11 mouse cellular contexts compared by ENCODE assay signal in the genomic region with DNA sequence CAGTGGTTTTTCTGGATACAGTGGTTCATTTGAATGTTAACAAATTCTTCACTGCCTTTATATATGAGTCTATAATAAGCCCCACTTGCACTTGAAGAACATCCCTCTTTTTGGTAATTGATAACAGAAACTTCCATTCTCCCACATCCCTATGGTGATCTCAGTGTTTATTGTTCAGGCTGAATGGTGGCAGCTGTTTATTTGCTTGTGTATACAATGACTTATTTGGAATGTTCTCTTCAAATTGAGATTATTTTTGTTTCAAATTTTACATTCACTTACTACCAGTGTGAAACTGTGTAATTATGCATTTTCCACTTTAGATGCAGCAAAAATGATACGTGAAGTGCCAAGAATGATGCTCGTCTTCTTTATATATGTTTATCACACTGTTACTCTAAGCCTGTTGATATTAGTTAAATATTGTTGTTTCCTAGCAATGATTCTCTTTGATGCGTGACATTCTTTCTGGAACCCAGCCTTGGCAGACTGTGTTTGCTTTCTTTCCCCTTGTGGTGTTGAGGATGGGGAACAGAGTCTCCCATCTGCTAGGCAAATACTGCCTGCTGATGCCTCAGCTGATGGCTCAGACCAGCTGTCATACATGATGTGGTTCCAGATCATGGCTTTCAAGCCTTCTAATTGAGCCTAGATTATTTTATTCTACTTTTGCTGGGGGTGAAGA.
DNase-seq lines count a peak whose midpoint lies in the region; ATAC-seq and TF ChIP-seq lines count a peak whose summit lies in the region.
"Had no signal": no experiment of that assay in that cellular context is flagged by ENCODE, and none has a peak within 500 bp of the region (broad histone marks: within the 10 kb centered on the region; RNA-seq: fewer than 3 reads in every experiment).

No protein-coding gene starts in this region.

- H3K36me3 ChIP-seq in forebrain, embryonic 13.5 days (ENCODE audit: poor library complexity, severe bottlenecking), result no peaks in the 10 kb centered on the region
- no peaks in the 10 kb centered on the region for H3K36me3 ChIP-seq in forebrain, embryonic 11.5 days (ENCODE audit: control insufficient read depth, insufficient read depth, low read length)
- no peaks in the 10 kb centered on the region for H3K36me3 ChIP-seq in midbrain, postnatal 0 days (ENCODE audit: insufficient read depth, low read length)
- H3K36me3 ChIP-seq in midbrain, embryonic 14.5 days (ENCODE audit: control insufficient read depth, insufficient read depth, low read length), result no peaks in the 10 kb centered on the region
- H3K36me3 ChIP-seq in forebrain, embryonic 16.5 days (ENCODE audit: control insufficient read depth, insufficient read depth), result no peaks in the 10 kb centered on the region

- DNase-seq in forebrain, embryonic 11.5 days (ENCODE audit: low spot score), result no peak
- DNase-seq in midbrain, postnatal 0 days (ENCODE audit: low spot score), result peak; percentile 53
- DNase-seq in midbrain, embryonic 14.5 days, result no peak
- peak; percentile 38 for DNase-seq in lung, postnatal 10 days
- no peak for DNase-seq in thymus, adult 18-20 months
- DNase-seq in testis, postnatal 14 days (ENCODE audit: low spot score), result no peak
- DNase-seq: embryo, embryonic 11 days; kidney, postnatal 36 days had no signal

- H3K4me1 ChIP-seq in forebrain, embryonic 13.5 days, result no peaks in the 10 kb centered on the region
- no peaks in the 10 kb centered on the region for H3K4me1 ChIP-seq in forebrain, embryonic 11.5 days (replicated peaks; ENCODE audit: control insufficient read depth, insufficient read depth, low read length)
- no peaks in the 10 kb centered on the region for H3K4me1 ChIP-seq in midbrain, postnatal 0 days (ENCODE audit: insufficient read depth, low read length)
- no peaks in the 10 kb centered on the region for H3K4me1 ChIP-seq in midbrain, embryonic 14.5 days (ENCODE audit: control insufficient read depth, insufficient read depth, low read length)
- H3K4me1 ChIP-seq in forebrain, embryonic 16.5 days (replicated peaks; ENCODE audit: control insufficient read depth, insufficient read depth, low read length), result no peaks in the 10 kb centered on the region

- WGBS in forebrain, embryonic 13.5 days, result 71% methylated on average over 3 of the region's 3 CpGs
- 87% methylated on average over 3 of the region's 3 CpGs for WGBS in forebrain, embryonic 11.5 days
- WGBS in midbrain, postnatal 0 days, result 79% methylated on average over 3 of the region's 3 CpGs
- 87% methylated on average over 3 of the region's 3 CpGs for WGBS in midbrain, embryonic 14.5 days
- WGBS in forebrain, embryonic 16.5 days, result 50% methylated on average over 3 of the region's 3 CpGs

- H3K27ac ChIP-seq in forebrain, embryonic 13.5 days, result no peak overlapping the region
- no peak overlapping the region for H3K27ac ChIP-seq in forebrain, embryonic 11.5 days (ENCODE audit: low read depth, low read length)
- H3K27ac ChIP-seq in midbrain, postnatal 0 days (ENCODE audit: low read depth, low read length), result no peak overlapping the region
- H3K27ac ChIP-seq in midbrain, embryonic 14.5 days (replicated peaks; ENCODE audit: low read depth, low read length), result no peak overlapping the region
- H3K27ac ChIP-seq in forebrain, embryonic 16.5 days (ENCODE audit: low read length), result no peak overlapping the region
- H3K27ac ChIP-seq: macrophage had no signal

- ATAC-seq in forebrain, embryonic 13.5 days, result peak; percentile 94
- no peak for ATAC-seq in forebrain, embryonic 11.5 days (replicated peaks; ENCODE audit: low FRiP score)
- no peak; the same call in 1 of the 2 replicates for ATAC-seq in midbrain, postnatal 0 days (ENCODE audit: low FRiP score)
- no peak for ATAC-seq in midbrain, embryonic 14.5 days (ENCODE audit: low FRiP score, low TSS enrichment)
- peak; percentile 98 for ATAC-seq in forebrain, embryonic 16.5 days

- H3K4me2 ChIP-seq in forebrain, embryonic 13.5 days, result no peak overlapping the region
- H3K4me2 ChIP-seq in forebrain, embryonic 11.5 days (ENCODE audit: low read depth, low read length, severe bottlenecking), result no peak overlapping the region
- H3K4me2 ChIP-seq in midbrain, postnatal 0 days (ENCODE audit: low read depth, low read length, poor library complexity, severe bottlenecking), result no peak overlapping the region
- H3K4me2 ChIP-seq in midbrain, embryonic 14.5 days (ENCODE audit: low read length), result no peak overlapping the region
- H3K4me2 ChIP-seq in forebrain, embryonic 16.5 days (ENCODE audit: low read length), result no peak overlapping the region

- no peak overlapping the region for H3K4me3 ChIP-seq in forebrain, embryonic 13.5 days
- no peak overlapping the region for H3K4me3 ChIP-seq in forebrain, embryonic 11.5 days (ENCODE audit: low read depth, low read length)
- no peak overlapping the region for H3K4me3 ChIP-seq in midbrain, postnatal 0 days (ENCODE audit: low read depth, low read length)
- H3K4me3 ChIP-seq in midbrain, embryonic 14.5 days (replicated peaks; ENCODE audit: low read depth, low read length), result no peak overlapping the region
- H3K4me3 ChIP-seq in forebrain, embryonic 16.5 days (replicated peaks; ENCODE audit: low read length), result no peak overlapping the region

- no peaks in the 10 kb centered on the region for H3K27me3 ChIP-seq in forebrain, embryonic 13.5 days
- no peaks in the 10 kb centered on the region for H3K27me3 ChIP-seq in forebrain, embryonic 11.5 days (ENCODE audit: control insufficient read depth, insufficient read depth, low read length)
- no peaks in the 10 kb centered on the region for H3K27me3 ChIP-seq in midbrain, postnatal 0 days (ENCODE audit: insufficient read depth, low read length)
- no peaks in the 10 kb centered on the region for H3K27me3 ChIP-seq in midbrain, embryonic 14.5 days (ENCODE audit: control insufficient read depth, insufficient read depth, low read length)
- no peaks in the 10 kb centered on the region for H3K27me3 ChIP-seq in forebrain, embryonic 16.5 days (replicated peaks; ENCODE audit: control insufficient read depth, insufficient read depth, low read length)

- no peaks in the 10 kb centered on the region for H3K9me3 ChIP-seq in forebrain, embryonic 13.5 days (replicated peaks)
- no peaks in the 10 kb centered on the region for H3K9me3 ChIP-seq in forebrain, embryonic 11.5 days (ENCODE audit: control insufficient read depth, low read length)
- H3K9me3 ChIP-seq in midbrain, postnatal 0 days (ENCODE audit: low read length), result no peaks in the 10 kb centered on the region
- no peaks in the 10 kb centered on the region for H3K9me3 ChIP-seq in midbrain, embryonic 14.5 days (ENCODE audit: control insufficient read depth, low read length)
- H3K9me3 ChIP-seq in forebrain, embryonic 16.5 days (ENCODE audit: control insufficient read depth, low read length), result no peaks in the 10 kb centered on the region

- no peak overlapping the region for H3K9ac ChIP-seq in forebrain, embryonic 13.5 days
- H3K9ac ChIP-seq in forebrain, embryonic 11.5 days (ENCODE audit: low read length), result no peak overlapping the region
- H3K9ac ChIP-seq in midbrain, postnatal 0 days (replicated peaks; ENCODE audit: low read length, poor library complexity, severe bottlenecking), result no peak overlapping the region
- no peak overlapping the region for H3K9ac ChIP-seq in midbrain, embryonic 14.5 days (replicated peaks; ENCODE audit: low read length)
- H3K9ac ChIP-seq in forebrain, embryonic 16.5 days (replicated peaks; ENCODE audit: low read depth, low read length), result no peak overlapping the region

- no peak for TF ChIP-seq CTCF in midbrain, postnatal 0 days (IDR thresholded peaks at IDR 0.05)

Comparison
In these comparisons a context has a peak if more than half of its experiments do, and no peak if none do; other contexts are left out.
1. ATAC-seq: peak in forebrain, embryonic 13.5 days (single experiment) and forebrain, embryonic 16.5 days (single experiment); none in forebrain, embryonic 11.5 days (single experiment), midbrain, postnatal 0 days (single experiment) and midbrain, embryonic 14.5 days (single experiment).
2. DNase-seq: peak in midbrain, postnatal 0 days (single experiment) and lung, postnatal 10 days (single experiment); none in forebrain, embryonic 11.5 days (single experiment), midbrain, embryonic 14.5 days (single experiment), thymus, adult 18-20 months (0 of 2) and testis, postnatal 14 days (single experiment).